ENCODE assay signal across 34 mouse cellular contexts in the genomic region with DNA sequence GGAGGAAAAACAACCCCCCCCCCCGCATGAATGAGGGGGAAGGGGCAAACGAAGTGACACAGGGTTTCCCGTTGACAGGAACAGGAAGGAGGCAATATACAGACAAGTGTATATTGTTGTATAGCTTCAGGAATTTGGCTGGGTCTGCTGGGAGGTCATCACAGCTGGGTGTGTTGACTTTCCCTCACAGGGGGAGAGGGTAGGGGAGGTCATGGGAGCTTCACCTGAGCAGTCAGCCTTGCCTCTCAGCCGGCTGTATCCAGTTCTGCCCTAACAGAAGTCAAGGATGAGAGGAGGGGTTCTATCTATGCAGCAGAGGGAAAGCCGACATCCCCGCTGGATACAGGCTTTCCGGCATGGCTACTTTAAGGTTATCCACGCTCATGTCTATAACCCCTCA. TPM values are rescaled to one million over a fixed set of nuclear protein-coding genes. Genes with fewer than 3 reads are reported as not detected.
DNase-seq lines count a peak whose midpoint lies in the region; ATAC-seq and TF ChIP-seq lines count a peak whose summit lies in the region.
"Had no signal": no experiment of that assay in that cellular context is flagged by ENCODE, and none has a peak within 500 bp of the region (broad histone marks: within the 10 kb centered on the region; RNA-seq: fewer than 3 reads in every experiment).

No protein-coding gene starts in this region.

- WGBS in kidney, embryonic 16.5 days: 23% methylated on average over 8 of the region's 8 CpGs
- 47% methylated on average over 8 of the region's 8 CpGs for WGBS in kidney, adult 2 months
- 21% methylated on average over 8 of the region's 8 CpGs for WGBS in lung, postnatal 0 days
- WGBS in midbrain, embryonic 13.5 days: 66% methylated on average over 8 of the region's 8 CpGs

- H3K4me3 ChIP-seq in kidney, embryonic 16.5 days (ENCODE audit: low read length): no peak overlapping the region
- H3K4me3 ChIP-seq in kidney, adult 2 months (ENCODE audit: insufficient read depth, low read depth, low read length): no peak overlapping the region
- no peak overlapping the region for H3K4me3 ChIP-seq in lung, postnatal 0 days (ENCODE audit: low read depth, low read length)
- no peak overlapping the region for H3K4me3 ChIP-seq in midbrain, embryonic 13.5 days (replicated peaks)
- H3K4me3 ChIP-seq: erythroblast, embryonic 14.5 days; gastrocnemius, adult 2 months; hindbrain, embryonic 12.5 days; intestine, embryonic 15.5 days; layer of hippocampus, adult 2 months; limb, embryonic 15.5 days; liver, embryonic 13.5 days; midbrain, embryonic 15.5 days had no signal

- peak; percentile 25; the same call in 1 of the 2 replicates for TF ChIP-seq EP300 in lung, postnatal 0 days (IDR thresholded peaks at IDR 0.05)

- no peak for TF ChIP-seq POLR2A in kidney, adult 2 months (IDR thresholded peaks at IDR 0.05; ENCODE audit: low read depth, low read length)

- H3K9ac ChIP-seq in kidney, embryonic 16.5 days (replicated peaks; ENCODE audit: low read length): no peak overlapping the region
- no peak overlapping the region for H3K9ac ChIP-seq in lung, postnatal 0 days (replicated peaks; ENCODE audit: low read depth)
- H3K9ac ChIP-seq in midbrain, embryonic 13.5 days (replicated peaks): no peak overlapping the region
- H3K9ac ChIP-seq: hindbrain, embryonic 12.5 days; intestine, embryonic 15.5 days; limb, embryonic 15.5 days; liver, embryonic 13.5 days; midbrain, embryonic 15.5 days had no signal

- H3K4me2 ChIP-seq in kidney, embryonic 16.5 days (replicated peaks; ENCODE audit: low read depth, low read length): no peak overlapping the region
- H3K4me2 ChIP-seq in lung, postnatal 0 days (replicated peaks; ENCODE audit: low read depth, low read length): no peak overlapping the region
- no peak overlapping the region for H3K4me2 ChIP-seq in midbrain, embryonic 13.5 days (replicated peaks)
- H3K4me2 ChIP-seq: heart, embryonic 11.5 days; hindbrain, embryonic 12.5 days; intestine, embryonic 15.5 days; limb, embryonic 15.5 days; liver, embryonic 13.5 days; midbrain, embryonic 15.5 days had no signal

- peaks cover 12% of the 10 kb centered on the region for H3K4me1 ChIP-seq in kidney, embryonic 16.5 days (ENCODE audit: insufficient read depth, low read length)
- no peaks in the 10 kb centered on the region; the same call in 1 of the 2 replicates for H3K4me1 ChIP-seq in kidney, adult 2 months (ENCODE audit: control insufficient read depth, insufficient read depth, low read length)
- no peaks in the 10 kb centered on the region for H3K4me1 ChIP-seq in lung, postnatal 0 days (ENCODE audit: insufficient read depth, low read depth, low read length)
- H3K4me1 ChIP-seq in midbrain, embryonic 13.5 days (replicated peaks): peaks cover 11% of the 10 kb centered on the region
- H3K4me1 ChIP-seq: liver, embryonic 13.5 days had no signal

- no peak for DNase-seq in kidney, adult 2 months
- no peak for DNase-seq in lung, postnatal 0 days (ENCODE audit: low spot score)
- no peak for DNase-seq in lung, postnatal 25 days (ENCODE audit: low spot score)
- peak; percentile 64 for DNase-seq in R1 (ENCODE audit: low read depth, low spot score)
- DNase-seq in yolk sac, embryonic 10.5 days (ENCODE audit: low spot score): peak; percentile 35
- DNase-seq: adrenal gland, postnatal 25 days; B cell, adult 2 months; cerebellum, adult 2 months; cerebellum, postnatal 14 days; gastrocnemius, adult 2 months; gastrocnemius, postnatal 36 days; heart, adult 18-20 months; heart, postnatal 36 days; kidney, adult 9 months; left cerebral cortex, postnatal 4 days; liver, embryonic 13.5 days; lung, adult 2 months; right cerebral cortex, adult 18-20 months; spleen, adult 18-20 months; thymus, adult 2 months; thymus, postnatal 36 days had no signal

- no peaks in the 10 kb centered on the region for H3K36me3 ChIP-seq in kidney, embryonic 16.5 days (ENCODE audit: insufficient read depth, low read length)
- no peaks in the 10 kb centered on the region for H3K36me3 ChIP-seq in kidney, adult 2 months (ENCODE audit: control insufficient read depth, insufficient read depth, low read length)
- H3K36me3 ChIP-seq in lung, postnatal 0 days (ENCODE audit: insufficient read depth, low read length): no peaks in the 10 kb centered on the region
- no peaks in the 10 kb centered on the region for H3K36me3 ChIP-seq in midbrain, embryonic 13.5 days
- H3K36me3 ChIP-seq: hindbrain, embryonic 12.5 days; intestine, embryonic 15.5 days; limb, embryonic 15.5 days; liver, embryonic 13.5 days; midbrain, embryonic 15.5 days had no signal

- H3K9me3 ChIP-seq in kidney, embryonic 16.5 days (ENCODE audit: low read length): no peaks in the 10 kb centered on the region
- no peaks in the 10 kb centered on the region for H3K9me3 ChIP-seq in lung, postnatal 0 days (ENCODE audit: low read length)
- H3K9me3 ChIP-seq in midbrain, embryonic 13.5 days: no peaks in the 10 kb centered on the region
- H3K9me3 ChIP-seq: hindbrain, embryonic 12.5 days; limb, embryonic 15.5 days; liver, embryonic 13.5 days; midbrain, embryonic 15.5 days had no signal

- H3K27ac ChIP-seq in kidney, embryonic 16.5 days (ENCODE audit: low read length): no peak overlapping the region
- no peak overlapping the region for H3K27ac ChIP-seq in kidney, adult 2 months (ENCODE audit: insufficient read depth, low read depth, low read length)
- H3K27ac ChIP-seq in lung, postnatal 0 days (ENCODE audit: low read length): no peak overlapping the region
- H3K27ac ChIP-seq in midbrain, embryonic 13.5 days: no peak overlapping the region
- H3K27ac ChIP-seq: gastrocnemius, adult 2 months; hindbrain, embryonic 12.5 days; hindbrain, postnatal 0 days; intestine, embryonic 15.5 days; layer of hippocampus, adult 2 months; limb, embryonic 15.5 days; liver, embryonic 13.5 days; macrophage; midbrain, embryonic 15.5 days had no signal

- no peaks in the 10 kb centered on the region for H3K27me3 ChIP-seq in kidney, embryonic 16.5 days (ENCODE audit: insufficient read depth, low read length)
- H3K27me3 ChIP-seq in kidney, adult 2 months (replicated peaks; ENCODE audit: control insufficient read depth, insufficient read depth, low read length): no peaks in the 10 kb centered on the region
- H3K27me3 ChIP-seq in lung, postnatal 0 days (replicated peaks; ENCODE audit: insufficient read depth, low read length): no peaks in the 10 kb centered on the region
- H3K27me3 ChIP-seq in midbrain, embryonic 13.5 days: no peaks in the 10 kb centered on the region
- H3K27me3 ChIP-seq: hindbrain, embryonic 12.5 days; intestine, embryonic 15.5 days; liver, embryonic 13.5 days; midbrain, embryonic 15.5 days; Patski had no signal

- no peak for TF ChIP-seq CTCF in kidney, adult 2 months (conservative IDR thresholded peaks at IDR 0.05; ENCODE audit: insufficient read depth, insufficient read length, low read depth, low read length)
- no peak for TF ChIP-seq CTCF in lung, postnatal 0 days (IDR thresholded peaks at IDR 0.05)

- peak; percentile 50 for ATAC-seq in kidney, embryonic 16.5 days (ENCODE audit: low FRiP score, low TSS enrichment)
- ATAC-seq in lung, postnatal 0 days: 0 out of 2 replicates have a peak, but pooled peaks have one; percentile 11
- ATAC-seq in midbrain, embryonic 13.5 days: no peak
- ATAC-seq: forebrain, embryonic 16.5 days; hindbrain, postnatal 0 days; intestine, embryonic 15.5 days; midbrain, embryonic 15.5 days; Patski had no signal

RNA-seq across cellular contexts. Expression of a gene that starts 49.2 kb away (rescaled TPM):
- 5.2 and 5.5 TPM in 2 replicates for polyA plus RNA-seq in kidney, embryonic 16.5 days (2015; fragmentation: Nextera tagmentation; extraction: Ambion mirVana)
- polyA plus RNA-seq in kidney, adult 2 months (2012; rRNA removed): 68.9 and 77.1 TPM in 2 replicates
- polyA plus RNA-seq in lung, postnatal 0 days (2015; fragmentation: Nextera tagmentation; extraction: Ambion mirVana): 24.8 and 25.4 TPM in 2 replicates
- polyA plus RNA-seq in midbrain, embryonic 13.5 days (2015; fragmentation: Nextera tagmentation; extraction: Ambion mirVana): 0.82 and 1.5 TPM in 2 replicates
- polyA plus RNA-seq: erythroblast, embryonic 14.5 days had no signal

Comparison
In these comparisons a context has a peak if more than half of its experiments do, and no peak if none do; other contexts are left out.
1. DNase-seq: peak in R1 (single experiment) and yolk sac, embryonic 10.5 days (single experiment); none in kidney, adult 2 months (single experiment), lung, postnatal 0 days (single experiment) and lung, postnatal 25 days (single experiment).